Mouse (Mus musculus) testis, adult 2 months (tissue): ENCODE results near the gene Sgms2. TPM values are rescaled to one million over a fixed set of nuclear protein-coding genes. Genes with fewer than 3 reads are reported as not detected.

Experiments
- H3K27ac ChIP-seq: fragments of 200-500 bp; 2 replicates; pipeline ENCODE4 v1.5.1; 2012; ENCODE audit warnings: low read depth, low read length; ENCODE audit not compliant: control insufficient read depth, insufficient read depth
- H3K27me3 ChIP-seq: fragments of 200-500 bp; 2 replicates; pipeline ENCODE4 v1.6.1; 2012; ENCODE audit warnings: mild to moderate bottlenecking, low read length, moderate library complexity; ENCODE audit not compliant: control insufficient read depth, insufficient read depth
- H3K36me3 ChIP-seq: fragments of 200-500 bp; 2 replicates; pipeline ENCODE4 v1.6.1; 2012; ENCODE audit warnings: mild to moderate bottlenecking, low read length; ENCODE audit not compliant: control insufficient read depth, insufficient read depth
- H3K4me1 ChIP-seq: fragments of 200-500 bp; 2 replicates; pipeline ENCODE4 v1.6.1; 2012; ENCODE audit warnings: low read length; ENCODE audit not compliant: control insufficient read depth, insufficient read depth
- H3K4me3 ChIP-seq: fragments of 200-500 bp; 2 replicates; pipeline ENCODE4 v1.5.1; 2012; ENCODE audit warnings: low read depth, mild to moderate bottlenecking, low read length, moderate library complexity, mixed read lengths; ENCODE audit not compliant: control insufficient read depth
- CTCF ChIP-seq: fragments of 200-500 bp; IDR thresholded peaks from 2 replicates; pipeline ENCODE4 v1.5.1; 2012; ENCODE audit warnings: low read depth, mild to moderate bottlenecking, inconsistent platforms, low read length, moderate library complexity; ENCODE audit not compliant: control insufficient read depth, insufficient read depth, insufficient replicate concordance
- POLR2A ChIP-seq: fragments of 200-500 bp; IDR thresholded peaks from 2 replicates; pipeline ENCODE4 v1.6.1; 2012; ENCODE audit warnings: low read depth, mild to moderate bottlenecking, inconsistent platforms, low read length, moderate library complexity; ENCODE audit not compliant: control insufficient read depth
- polyA plus RNA-seq: library from polyadenylated mRNA; depleted of rRNA; stranded (reverse); fragments of >200 nt; gene quantifications from 2 replicates; pipeline ENCODE4 v1.2.3, GENCODE M21; 2012; rRNA removed

Sgms2 gene
- 37.1 and 48.2 TPM in 2 replicates for polyA plus RNA-seq

- no peak for TF ChIP-seq CTCF
- no peak for TF ChIP-seq POLR2A
- Histone ChIP-seq H3K4me3 (peak within 1 kb of the TSS; percentile 81), H3K27me3 (no peaks in the 10 kb centered on the region; the same call in 1 of the 2 replicates), H3K27ac (no peak within 1 kb of the TSS), H3K36me3 (no peaks in the 10 kb centered on the region), H3K4me1 (peaks cover 5% of the 10 kb centered on the region)
Observed at GRCm38 (mm10) chr3:131491361-131491925, at the start of gene Sgms2. Sgms2 (minus strand) TSS chr3:131491411.

- no peak overlapping the region for H3K27ac ChIP-seq
- H3K36me3 ChIP-seq: no peaks in the 10 kb centered on the region
- no peaks in the 10 kb centered on the region for H3K27me3 ChIP-seq
- H3K4me1 ChIP-seq: no peaks in the 10 kb centered on the region
- no peak overlapping the region for H3K4me3 ChIP-seq
- TF ChIP-seq CTCF (no peak), POLR2A (no peak)
Observed at GRCm38 (mm10) chr3:131525229-131525628, 34.0 kb upstream of the Sgms2 start.

DNA sequence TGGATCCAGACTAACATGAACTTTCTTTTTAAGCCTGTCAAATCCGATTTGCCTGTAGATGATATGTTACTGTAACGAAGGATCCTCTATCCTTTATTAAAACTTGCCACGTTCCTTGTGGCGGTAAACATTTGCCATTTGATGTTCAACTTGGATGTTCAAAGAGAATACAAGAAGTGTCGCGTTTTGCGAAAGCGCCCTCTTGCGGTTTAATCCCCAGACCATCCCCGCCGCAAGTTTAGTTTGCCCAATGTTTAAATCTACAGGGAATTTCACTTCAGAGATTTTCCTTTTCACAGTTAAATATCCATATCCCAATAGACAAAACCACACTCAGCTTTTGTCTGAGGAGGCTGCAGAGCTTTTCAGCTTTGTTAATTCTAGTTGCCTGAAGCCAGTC lies 33.6 kb upstream of the Sgms2 start:
- H3K27me3 ChIP-seq: no peaks in the 10 kb centered on the region
- 0 out of 2 replicates have a peak, but pooled peaks have one; percentile 25 for TF ChIP-seq CTCF
- no peak for TF ChIP-seq POLR2A
- no peaks in the 10 kb centered on the region for H3K4me1 ChIP-seq
- H3K4me3 ChIP-seq: no peak overlapping the region
- H3K27ac ChIP-seq: no peak overlapping the region
- no peaks in the 10 kb centered on the region for H3K36me3 ChIP-seq

DNA sequence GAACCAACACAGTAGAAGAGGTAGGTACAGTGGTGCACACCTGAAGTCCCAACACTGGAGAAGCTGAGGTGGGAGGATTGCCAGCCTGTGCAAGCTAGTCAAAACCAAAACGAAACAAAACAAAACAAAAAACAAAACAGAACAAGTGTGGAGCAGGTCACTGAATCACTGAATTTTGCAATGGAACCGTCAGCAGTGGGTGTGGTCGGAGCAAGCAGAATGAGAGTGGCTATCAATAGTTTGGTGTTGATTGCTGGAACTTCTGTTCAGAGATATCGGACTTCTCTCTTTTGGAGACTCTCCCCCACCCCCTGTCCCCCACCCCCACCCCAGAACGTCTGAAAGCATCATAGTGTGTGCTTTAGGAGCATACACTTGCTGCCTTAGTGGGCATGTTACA lies 33.0 kb upstream of the Sgms2 start:
- TF ChIP-seq CTCF (no peak), POLR2A (no peak)
- Histone ChIP-seq H3K4me3 (no peak overlapping the region), H3K27me3 (no peaks in the 10 kb centered on the region), H3K4me1 (no peaks in the 10 kb centered on the region), H3K36me3 (no peaks in the 10 kb centered on the region), H3K27ac (no peak overlapping the region)

DNA sequence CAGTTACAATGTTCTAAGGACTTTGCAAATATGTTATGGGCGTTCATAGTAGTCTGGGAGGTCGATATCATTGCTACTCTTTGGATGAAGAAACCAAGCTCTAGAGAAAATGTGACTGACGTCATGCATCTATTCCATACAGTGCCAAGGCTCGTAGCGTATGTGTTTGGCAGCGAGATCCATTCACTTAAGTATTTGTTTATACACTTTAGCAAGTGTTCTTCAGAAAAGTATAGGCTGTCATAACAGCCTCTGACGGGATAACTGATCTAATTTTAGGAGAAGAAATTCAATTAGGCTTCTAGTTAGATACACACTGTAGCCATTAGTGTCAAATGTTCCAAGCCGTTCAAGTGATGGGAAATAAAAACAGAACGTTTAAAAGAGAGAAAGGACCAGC lies 32.5 kb upstream of the Sgms2 start:
- Histone ChIP-seq H3K36me3 (no peaks in the 10 kb centered on the region), H3K4me3 (no peak overlapping the region), H3K27me3 (no peaks in the 10 kb centered on the region), H3K27ac (no peak overlapping the region), H3K4me1 (no peaks in the 10 kb centered on the region)
- TF ChIP-seq CTCF (no peak), POLR2A (no peak)

- Histone ChIP-seq H3K4me1 (no peaks in the 10 kb centered on the region), H3K36me3 (no peaks in the 10 kb centered on the region), H3K27me3 (no peaks in the 10 kb centered on the region), H3K27ac (no peak overlapping the region), H3K4me3 (no peak overlapping the region)
- TF ChIP-seq POLR2A: no peak
- no peak for TF ChIP-seq CTCF
Observed at GRCm38 (mm10) chr3:131522243-131522642, 31.0 kb upstream of the Sgms2 start.

DNA sequence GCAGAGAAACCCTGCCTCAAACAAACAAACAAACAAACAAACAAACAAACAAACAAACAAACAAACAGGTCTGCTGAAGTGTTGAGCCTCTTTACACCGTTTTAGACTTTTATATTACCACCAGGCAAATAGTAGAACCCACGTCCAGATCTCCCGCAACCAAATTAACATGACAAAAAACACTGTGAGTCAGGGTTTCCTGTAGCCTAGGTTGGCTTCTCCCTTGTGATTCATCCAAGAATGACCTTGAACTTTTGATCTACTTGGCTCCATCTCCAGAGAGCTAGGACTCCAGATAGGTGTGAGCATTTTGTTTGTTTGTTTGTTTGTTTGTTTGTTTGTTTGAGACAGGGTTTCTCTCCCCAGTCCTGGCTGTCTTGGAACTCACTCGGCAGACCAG lies 30.0 kb upstream of the Sgms2 start:
- Histone ChIP-seq H3K4me3 (no peak overlapping the region), H3K27ac (no peak overlapping the region), H3K27me3 (no peaks in the 10 kb centered on the region), H3K36me3 (no peaks in the 10 kb centered on the region), H3K4me1 (no peaks in the 10 kb centered on the region)
- no peak for TF ChIP-seq CTCF
- TF ChIP-seq POLR2A: no peak

- no peak overlapping the region for H3K4me3 ChIP-seq
- no peaks in the 10 kb centered on the region for H3K4me1 ChIP-seq
- TF ChIP-seq POLR2A: no peak
- no peak for TF ChIP-seq CTCF
- H3K27ac ChIP-seq: no peak overlapping the region
- no peaks in the 10 kb centered on the region for H3K27me3 ChIP-seq
- H3K36me3 ChIP-seq: no peaks in the 10 kb centered on the region
Observed at GRCm38 (mm10) chr3:131517756-131518155, 26.5 kb upstream of the Sgms2 start.
